Mouse (Mus musculus): ENCODE data around the gene Scnn1a. TPM values are rescaled to one million over a fixed set of nuclear protein-coding genes. Genes with fewer than 3 reads are reported as not detected.

Gene Scnn1a
- polyA plus RNA-seq, 1 experiment from 2014 or later, result 2.6 TPM

DNA sequence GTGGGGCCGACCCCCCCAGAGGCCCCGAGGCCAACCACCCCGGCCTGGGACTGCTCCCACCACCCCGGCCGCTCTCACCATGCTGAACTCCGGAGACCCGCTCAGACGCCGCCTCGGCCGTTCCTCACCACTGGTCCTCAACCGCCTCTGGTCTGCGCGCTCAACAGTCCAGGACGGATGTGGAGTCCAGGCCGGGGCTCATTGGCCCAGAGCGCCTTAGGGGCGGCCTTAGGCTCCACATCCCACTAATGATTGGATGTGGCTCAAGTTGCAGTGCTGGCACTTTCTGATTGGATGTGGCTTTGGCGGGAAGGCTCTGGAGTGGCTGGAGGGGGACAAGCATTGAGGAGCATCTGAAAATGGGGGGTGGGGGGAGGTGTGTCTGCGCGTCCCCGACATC lies 34.6 kb upstream of the Scnn1a start, which contains the start of gene Tuba3a:
Gene Tuba3a, minus strand, starts transcription at position 153 of the 400 bp plus-strand sequence.
- Histone ChIP-seq H3K4me3 (ENCODE audit: low read depth, low read length) (no peak within 1 kb of the TSS), H3K9ac (replicated peaks; ENCODE audit: low read depth, low read length) (no peak within 1 kb of the TSS), H3K4me2 (replicated peaks; ENCODE audit: low read depth, low read length) (no peak within 1 kb of the TSS), H3K36me3 (ENCODE audit: control insufficient read depth, insufficient read depth, low read length) (no peaks in the 10 kb centered on the region), H3K27ac (ENCODE audit: low read length) (no peak within 1 kb of the TSS), H3K4me1 (ENCODE audit: control insufficient read depth, insufficient read depth, low read length) (peaks cover 9% of the 10 kb centered on the region; the same call in 1 of the 2 replicates), H3K9me3 (ENCODE audit: control insufficient read depth, low read depth, low read length) (no peaks in the 10 kb centered on the region; the same call in 1 of the 2 replicates), H3K27me3 (ENCODE audit: control insufficient read depth, insufficient read depth, low read length) (no peaks in the 10 kb centered on the region)
- ATAC-seq (ENCODE audit: insufficient number of reproducible peaks, insufficient read depth, low FRiP score, low read depth), result no peak
- WGBS, result 94% methylated on average over 22 of the region's 22 CpGs

DNA sequence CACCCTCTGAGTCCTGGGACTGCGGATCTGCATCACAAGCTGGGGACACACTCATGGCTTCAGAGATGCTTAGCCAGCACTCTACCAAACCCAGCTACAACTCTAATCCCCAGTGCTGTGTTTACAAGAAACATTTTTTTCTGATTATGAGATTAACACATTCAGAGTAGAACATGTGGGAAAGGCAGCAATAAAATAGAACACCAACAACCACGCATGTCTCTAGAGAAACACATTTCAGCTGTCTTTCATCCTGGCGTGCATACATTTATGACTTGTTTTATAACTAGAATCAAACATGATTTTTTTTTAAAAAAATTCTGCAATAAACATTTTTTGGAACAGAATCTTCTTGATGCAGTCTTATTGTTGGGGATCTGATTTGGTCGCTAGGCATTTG lies 33.5 kb upstream of the Scnn1a start:
- WGBS, result 69% methylated on average over 4 of the region's 4 CpGs
- Histone ChIP-seq H3K27me3 (ENCODE audit: control insufficient read depth, insufficient read depth, low read length) (no peaks in the 10 kb centered on the region), H3K4me3 (ENCODE audit: low read depth, low read length) (no peak overlapping the region), H3K4me2 (replicated peaks; ENCODE audit: low read depth, low read length) (no peak overlapping the region), H3K9me3 (ENCODE audit: control insufficient read depth, low read depth, low read length) (no peaks in the 10 kb centered on the region; the same call in 1 of the 2 replicates), H3K27ac (ENCODE audit: low read length) (no peak overlapping the region), H3K4me1 (ENCODE audit: control insufficient read depth, insufficient read depth, low read length) (peaks cover 9% of the 10 kb centered on the region; the same call in 1 of the 2 replicates), H3K9ac (replicated peaks; ENCODE audit: low read depth, low read length) (no peak overlapping the region), H3K36me3 (ENCODE audit: control insufficient read depth, insufficient read depth, low read length) (no peaks in the 10 kb centered on the region)
- no peak for ATAC-seq (ENCODE audit: insufficient number of reproducible peaks, insufficient read depth, low FRiP score, low read depth)

DNA sequence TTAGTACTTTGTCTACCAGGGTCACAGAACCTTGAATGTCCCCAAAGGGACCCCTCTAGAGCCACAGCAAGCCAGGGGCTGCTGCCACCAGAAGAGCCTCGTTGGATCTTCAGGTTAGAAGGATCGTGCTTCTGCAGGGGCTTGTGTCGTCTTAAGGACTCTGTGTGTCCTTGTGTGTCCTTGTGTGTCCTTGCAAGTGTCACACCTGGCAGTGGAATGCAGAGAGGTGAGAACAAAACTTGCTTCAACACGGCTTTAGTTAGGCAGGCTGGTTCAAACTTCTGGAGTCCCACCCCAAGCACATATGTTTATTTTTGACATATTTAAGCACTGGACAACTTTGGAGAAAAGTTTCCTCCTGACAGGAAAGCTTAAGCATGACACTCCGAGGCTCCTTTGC lies 31.7 kb upstream of the Scnn1a start:
- no peak overlapping the region for H3K27ac ChIP-seq (ENCODE audit: low read length)
- H3K9ac ChIP-seq (replicated peaks; ENCODE audit: low read depth, low read length), result no peak overlapping the region
- peaks cover 9% of the 10 kb centered on the region; the same call in 1 of the 2 replicates for H3K4me1 ChIP-seq (ENCODE audit: control insufficient read depth, insufficient read depth, low read length)
- WGBS, result 53% methylated on average over 5 of the region's 5 CpGs
- no peak overlapping the region for H3K4me3 ChIP-seq (ENCODE audit: low read depth, low read length)
- H3K9me3 ChIP-seq (ENCODE audit: control insufficient read depth, low read depth, low read length), result peaks cover 3% of the 10 kb centered on the region; the same call in 1 of the 2 replicates
- H3K27me3 ChIP-seq (ENCODE audit: control insufficient read depth, insufficient read depth, low read length), result no peaks in the 10 kb centered on the region
- no peak for ATAC-seq (ENCODE audit: insufficient number of reproducible peaks, insufficient read depth, low FRiP score, low read depth)
- no peak overlapping the region for H3K4me2 ChIP-seq (replicated peaks; ENCODE audit: low read depth, low read length)
- H3K36me3 ChIP-seq (ENCODE audit: control insufficient read depth, insufficient read depth, low read length), result no peaks in the 10 kb centered on the region

DNA sequence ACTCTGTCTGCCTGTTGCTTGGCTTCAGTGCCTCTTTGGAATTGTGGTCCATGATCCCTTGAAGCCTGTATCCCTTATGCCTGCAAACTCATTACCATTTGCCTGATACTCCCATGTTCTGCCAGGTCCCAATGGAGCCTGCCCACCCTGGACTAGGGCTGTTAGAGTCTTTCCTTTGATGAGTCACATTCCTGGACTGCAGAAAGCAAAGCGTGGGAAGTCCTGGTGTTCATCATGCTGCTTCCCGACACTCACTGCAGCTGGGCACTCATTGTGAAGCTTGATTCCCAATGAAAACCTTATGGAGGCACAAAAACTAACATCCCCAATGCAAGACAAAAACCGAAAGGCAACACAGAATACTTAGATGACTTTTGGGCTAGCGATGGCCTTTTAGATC lies 29.1 kb upstream of the Scnn1a start:
- no peak overlapping the region for H3K9ac ChIP-seq (replicated peaks; ENCODE audit: low read depth, low read length)
- no peaks in the 10 kb centered on the region for H3K27me3 ChIP-seq (ENCODE audit: control insufficient read depth, insufficient read depth, low read length)
- peaks cover 3% of the 10 kb centered on the region; the same call in 1 of the 2 replicates for H3K4me1 ChIP-seq (ENCODE audit: control insufficient read depth, insufficient read depth, low read length)
- no peaks in the 10 kb centered on the region for H3K36me3 ChIP-seq (ENCODE audit: control insufficient read depth, insufficient read depth, low read length)
- no peak overlapping the region for H3K4me2 ChIP-seq (replicated peaks; ENCODE audit: low read depth, low read length)
- no peak overlapping the region for H3K4me3 ChIP-seq (ENCODE audit: low read depth, low read length)
- peaks cover 4% of the 10 kb centered on the region; the same call in 1 of the 2 replicates for H3K9me3 ChIP-seq (ENCODE audit: control insufficient read depth, low read depth, low read length)
- ATAC-seq (ENCODE audit: insufficient number of reproducible peaks, insufficient read depth, low FRiP score, low read depth), result no peak
- H3K27ac ChIP-seq (ENCODE audit: low read length), result no peak overlapping the region
- 81% methylated on average over 4 of the region's 4 CpGs for WGBS

DNA sequence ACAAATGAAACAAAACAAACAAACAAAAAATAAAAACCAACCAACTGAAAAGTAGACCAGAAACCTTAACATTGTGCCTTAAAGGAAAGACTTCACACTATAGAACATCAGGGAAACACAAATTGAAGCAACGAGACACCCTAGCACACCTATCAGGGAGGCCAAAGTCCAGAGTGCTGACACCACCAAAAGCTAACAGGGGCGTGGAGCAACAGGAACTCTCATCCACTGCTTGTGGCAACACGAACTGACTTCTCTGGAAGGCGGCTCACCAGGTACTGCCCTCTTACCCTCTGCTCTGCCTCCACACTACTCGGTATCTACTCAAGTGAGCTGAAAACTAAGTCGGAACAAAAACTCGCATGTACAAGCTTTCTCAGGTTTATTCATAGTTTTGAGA lies 28.2 kb upstream of the Scnn1a start:
- Histone ChIP-seq H3K4me3 (ENCODE audit: low read depth, low read length) (no peak overlapping the region), H3K4me2 (replicated peaks; ENCODE audit: low read depth, low read length) (no peak overlapping the region), H3K27ac (ENCODE audit: low read length) (no peak overlapping the region), H3K27me3 (ENCODE audit: control insufficient read depth, insufficient read depth, low read length) (no peaks in the 10 kb centered on the region), H3K4me1 (ENCODE audit: control insufficient read depth, insufficient read depth, low read length) (no peaks in the 10 kb centered on the region; the same call in 1 of the 2 replicates), H3K9me3 (ENCODE audit: control insufficient read depth, low read depth, low read length) (peaks cover 4% of the 10 kb centered on the region; the same call in 1 of the 2 replicates), H3K9ac (replicated peaks; ENCODE audit: low read depth, low read length) (no peak overlapping the region), H3K36me3 (ENCODE audit: control insufficient read depth, insufficient read depth, low read length) (no peaks in the 10 kb centered on the region)
- ATAC-seq (ENCODE audit: insufficient number of reproducible peaks, insufficient read depth, low FRiP score, low read depth), result 0 out of 2 replicates have a peak, but pooled peaks have one; percentile 49
- 81% methylated on average over 7 of the region's 7 CpGs for WGBS

DNA sequence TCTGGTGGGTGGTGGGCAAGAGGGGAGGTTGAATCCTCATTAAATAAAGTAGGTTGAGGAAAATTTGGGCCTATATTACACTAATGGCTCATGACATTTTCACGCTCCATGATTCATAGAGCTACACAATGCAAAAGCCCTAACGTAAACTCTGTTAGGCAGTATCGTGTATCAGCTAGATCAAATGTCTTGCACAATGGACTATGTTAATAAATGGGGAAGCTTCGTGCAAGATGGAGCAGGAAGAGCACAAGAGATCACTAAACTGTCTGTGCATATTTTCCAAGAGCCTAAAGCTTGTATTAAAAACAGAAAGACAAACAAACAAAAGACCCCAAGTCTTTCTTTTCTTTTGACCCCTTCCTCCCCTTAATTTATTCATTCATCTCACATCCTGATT lies 26.4 kb upstream of the Scnn1a start:
- 68% methylated on average over 4 of the region's 4 CpGs for WGBS
- no peak overlapping the region for H3K9ac ChIP-seq (replicated peaks; ENCODE audit: low read depth, low read length)
- H3K27ac ChIP-seq (ENCODE audit: low read length), result no peak overlapping the region
- peaks cover 4% of the 10 kb centered on the region; the same call in 1 of the 2 replicates for H3K9me3 ChIP-seq (ENCODE audit: control insufficient read depth, low read depth, low read length)
- H3K4me3 ChIP-seq (ENCODE audit: low read depth, low read length), result no peak overlapping the region
- no peaks in the 10 kb centered on the region for H3K27me3 ChIP-seq (ENCODE audit: control insufficient read depth, insufficient read depth, low read length)
- no peaks in the 10 kb centered on the region for H3K4me1 ChIP-seq (ENCODE audit: control insufficient read depth, insufficient read depth, low read length)
- ATAC-seq (ENCODE audit: insufficient number of reproducible peaks, insufficient read depth, low FRiP score, low read depth), result no peak
- no peaks in the 10 kb centered on the region for H3K36me3 ChIP-seq (ENCODE audit: control insufficient read depth, insufficient read depth, low read length)
- H3K4me2 ChIP-seq (replicated peaks; ENCODE audit: low read depth, low read length), result no peak overlapping the region

DNA sequence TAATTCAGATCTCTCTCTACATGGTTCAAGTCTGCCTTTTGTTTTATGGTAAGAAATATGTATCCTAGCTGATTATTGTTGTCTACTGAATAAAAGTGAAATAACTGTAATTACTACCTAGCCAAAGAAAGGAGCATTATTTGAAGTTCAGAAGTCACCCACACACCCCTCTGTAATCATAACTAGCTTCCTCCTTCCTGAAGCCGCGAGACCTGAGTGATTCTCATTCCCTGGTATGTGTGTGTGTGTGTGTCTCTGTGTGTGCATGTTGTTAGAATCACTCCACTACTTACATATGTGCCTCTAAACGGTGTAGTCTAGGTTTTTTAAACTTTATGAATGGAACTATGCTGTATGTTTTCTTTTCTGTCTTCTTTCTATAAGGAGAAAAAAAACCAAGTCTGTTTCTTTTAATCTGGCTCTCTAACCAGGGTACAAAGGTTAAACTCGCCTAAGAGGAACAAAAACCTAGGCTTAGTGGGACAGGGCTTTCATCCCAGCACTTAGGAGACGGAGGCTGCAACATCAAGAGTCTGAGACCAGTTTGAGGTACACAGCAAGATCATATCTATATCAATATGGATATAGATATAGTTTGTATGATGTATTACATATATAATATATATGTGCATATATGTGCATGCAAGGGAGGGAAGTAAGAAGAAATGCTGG lies 23.2 kb upstream of the Scnn1a start:
- no peak overlapping the region for H3K27ac ChIP-seq (ENCODE audit: low read length)
- no peak overlapping the region for H3K4me2 ChIP-seq (replicated peaks; ENCODE audit: low read depth, low read length)
- H3K4me3 ChIP-seq (ENCODE audit: low read depth, low read length), result no peak overlapping the region
- no peak overlapping the region for H3K9ac ChIP-seq (replicated peaks; ENCODE audit: low read depth, low read length)
- peaks cover 4% of the 10 kb centered on the region; the same call in 1 of the 2 replicates for H3K9me3 ChIP-seq (ENCODE audit: control insufficient read depth, low read depth, low read length)
- 64% methylated on average over 5 of the region's 5 CpGs for WGBS
- no peaks in the 10 kb centered on the region for H3K27me3 ChIP-seq (ENCODE audit: control insufficient read depth, insufficient read depth, low read length)
- no peaks in the 10 kb centered on the region for H3K4me1 ChIP-seq (ENCODE audit: control insufficient read depth, insufficient read depth, low read length)
- ATAC-seq (ENCODE audit: insufficient number of reproducible peaks, insufficient read depth, low FRiP score, low read depth), result no peak
- H3K36me3 ChIP-seq (ENCODE audit: control insufficient read depth, insufficient read depth, low read length), result no peaks in the 10 kb centered on the region

DNA sequence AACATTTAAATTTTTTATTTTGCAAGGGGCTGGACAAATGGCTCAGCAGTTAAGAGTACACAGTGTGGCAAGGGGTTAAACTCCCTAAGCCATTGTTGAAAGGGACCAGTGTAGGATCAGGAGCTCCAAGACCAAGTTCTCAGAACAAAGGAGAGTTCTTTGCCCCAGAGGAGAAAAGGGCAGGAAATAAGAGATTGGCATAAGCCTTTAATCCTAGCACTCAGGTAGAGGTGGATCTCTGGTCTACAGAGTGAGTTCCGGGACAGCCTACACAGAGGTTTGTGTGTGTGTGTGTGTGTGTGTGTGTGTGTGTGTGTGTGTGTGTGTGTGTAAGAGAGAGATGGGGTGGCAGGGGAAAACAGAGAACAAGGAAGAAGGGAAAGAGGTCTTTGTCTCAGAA lies 19.5 kb upstream of the Scnn1a start:
- Histone ChIP-seq H3K36me3 (ENCODE audit: control insufficient read depth, insufficient read depth, low read length) (no peaks in the 10 kb centered on the region), H3K27ac (ENCODE audit: low read length) (no peak overlapping the region), H3K9me3 (ENCODE audit: control insufficient read depth, low read depth, low read length) (no peaks in the 10 kb centered on the region), H3K27me3 (ENCODE audit: control insufficient read depth, insufficient read depth, low read length) (no peaks in the 10 kb centered on the region), H3K4me1 (ENCODE audit: control insufficient read depth, insufficient read depth, low read length) (no peaks in the 10 kb centered on the region), H3K4me3 (ENCODE audit: low read depth, low read length) (no peak overlapping the region), H3K9ac (replicated peaks; ENCODE audit: low read depth, low read length) (no peak overlapping the region), H3K4me2 (replicated peaks; ENCODE audit: low read depth, low read length) (no peak overlapping the region)
- no peak for ATAC-seq (ENCODE audit: insufficient number of reproducible peaks, insufficient read depth, low FRiP score, low read depth)
- WGBS, result 52% methylated on average over 1 of the region's 1 CpGs

Data from stomach, embryonic 14.5 days (tissue).